Mouse (Mus musculus): ENCODE results near the gene Vangl2.
"Not testable (repeated sequence)": the region's sequence is repeated elsewhere in the genome, so short reads cannot be mapped to it uniquely, and the experiment has no call there.

Vangl2 gene

DNA sequence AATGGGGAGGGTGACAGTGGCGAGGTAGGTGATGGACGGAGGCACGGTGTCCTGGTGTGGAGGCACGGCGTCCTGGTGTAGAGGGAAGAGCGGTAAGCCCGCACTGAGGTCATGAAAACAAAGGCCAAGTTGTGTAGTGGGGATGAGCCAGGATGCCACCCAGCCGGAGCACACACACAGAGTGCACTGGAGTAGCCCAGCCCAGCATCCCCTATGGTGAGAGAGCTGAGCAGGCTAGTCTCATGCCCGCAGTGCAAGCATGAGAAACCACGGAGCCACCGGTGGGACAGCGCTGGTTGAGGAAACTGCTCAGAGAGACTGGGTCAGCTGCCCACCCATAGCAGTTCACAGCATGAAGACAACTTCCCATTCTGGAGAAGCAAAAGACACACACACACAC is 26.6 kb downstream of the Vangl2 start:
- DNase-seq (ENCODE audit: low spot score) = no peak

DNA sequence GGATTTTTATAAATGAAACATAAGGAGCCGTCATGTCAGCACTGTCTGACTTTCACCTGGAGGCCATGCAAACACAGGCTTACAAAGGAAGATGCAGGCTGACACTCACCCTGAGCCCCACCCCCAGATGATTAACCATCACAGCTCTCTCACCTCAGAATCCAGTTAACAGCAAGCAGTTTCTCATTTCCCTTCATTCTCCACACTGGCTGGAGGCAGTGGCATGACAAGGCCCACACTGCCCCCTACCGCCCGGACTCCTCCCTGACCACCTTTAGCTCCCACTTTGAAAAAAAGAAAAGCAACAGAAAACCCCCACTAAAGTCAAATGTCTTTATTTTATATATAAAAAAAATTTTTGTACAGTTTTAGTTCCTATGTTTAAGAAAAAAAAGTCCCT is 27.6 kb downstream of the Vangl2 start:
- no peak for DNase-seq (ENCODE audit: low spot score)

DNA sequence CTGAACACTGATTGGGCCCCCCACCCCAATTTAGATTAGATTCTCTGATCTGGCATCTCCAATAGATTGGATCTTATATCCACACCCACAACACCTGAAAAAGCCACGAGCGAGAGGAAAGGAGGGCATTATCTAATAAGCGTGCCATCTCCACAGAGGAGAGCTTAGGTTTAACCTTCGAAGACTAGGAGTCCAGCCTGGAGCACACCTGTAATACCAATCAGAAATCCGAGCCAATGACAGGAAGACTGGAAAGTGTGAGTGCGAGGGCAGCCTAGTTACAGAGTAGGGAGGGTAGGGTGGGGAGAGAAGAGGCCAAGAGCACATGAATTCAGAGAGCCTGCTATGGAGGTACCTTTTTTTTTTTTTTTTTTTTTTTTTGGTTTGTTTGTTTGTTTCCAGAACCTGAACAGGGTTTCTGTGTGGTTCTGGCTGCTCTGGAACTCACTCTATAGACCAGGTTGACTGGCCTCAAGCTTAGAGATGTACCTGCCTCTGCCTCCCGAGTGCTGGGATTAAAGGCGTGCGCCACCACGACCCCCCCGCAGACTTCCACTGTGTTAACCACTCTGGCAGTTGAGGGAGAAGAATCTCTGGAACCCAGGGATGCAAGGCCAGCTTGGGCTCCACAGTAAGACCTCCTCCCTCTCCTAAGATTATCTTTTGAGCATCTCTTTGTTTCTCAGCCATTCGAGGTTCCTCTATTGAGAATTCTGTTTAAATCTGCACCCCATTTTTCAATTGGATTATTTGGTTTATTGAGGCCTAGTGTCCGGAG is 29.2 kb downstream of the Vangl2 start:
- no peak for DNase-seq (ENCODE audit: low spot score)

DNA sequence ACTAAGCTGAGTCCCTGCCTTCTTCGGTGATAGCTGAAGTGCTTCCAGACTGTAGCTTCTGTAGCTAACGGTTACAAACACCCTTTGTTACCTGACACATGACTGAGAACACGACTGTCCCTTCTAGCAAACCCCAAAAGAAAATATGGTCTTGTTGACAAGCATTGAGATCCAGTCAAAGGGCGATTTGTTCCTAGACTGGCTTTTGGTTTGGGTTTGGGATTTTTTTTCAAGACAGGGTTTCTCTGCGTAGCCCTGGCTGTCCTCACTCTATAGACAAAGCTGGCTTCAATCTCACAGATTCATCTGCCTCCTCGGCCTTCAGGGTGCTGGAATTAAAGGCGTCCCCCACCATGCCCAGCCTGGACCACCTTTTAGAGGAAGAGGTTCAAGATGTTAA is 31.5 kb downstream of the Vangl2 start:
- DNase-seq (ENCODE audit: low spot score) = no peak

DNA sequence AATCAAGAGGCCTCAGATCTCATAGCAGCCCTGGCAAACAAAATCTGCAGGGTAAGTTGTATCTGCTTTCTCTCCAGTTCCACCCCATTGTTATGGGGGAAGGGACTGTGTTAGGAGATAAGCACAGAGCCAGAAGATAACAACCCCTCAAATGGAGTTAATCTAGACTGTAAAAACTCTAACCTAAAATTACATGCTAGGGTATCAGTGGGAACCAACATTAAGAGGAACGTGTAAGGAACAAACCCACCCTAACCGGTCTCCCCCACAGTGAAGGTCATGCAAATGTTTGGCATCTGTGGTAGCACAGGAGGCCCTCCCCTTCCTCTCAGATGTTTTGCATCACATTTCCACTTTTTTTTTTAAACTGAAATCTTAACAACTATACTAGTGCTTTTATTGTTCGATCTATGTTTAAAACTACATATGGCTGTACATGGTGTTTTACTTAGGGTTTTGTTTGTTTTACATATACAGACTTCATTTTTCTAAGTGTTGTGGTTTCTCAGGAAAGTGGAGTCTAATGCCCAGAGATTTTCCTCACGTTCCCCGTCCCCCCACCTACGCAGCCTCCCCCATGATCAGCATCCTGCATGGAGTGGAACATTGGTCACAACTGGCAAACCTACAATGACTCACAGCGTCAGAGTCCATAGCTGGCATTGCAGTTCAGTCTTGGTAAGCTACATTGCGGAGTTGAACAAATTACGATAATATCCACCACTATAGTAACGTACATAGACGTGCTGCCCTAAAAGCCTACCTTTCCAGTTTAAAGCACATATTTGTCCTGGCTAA is 33.1 kb downstream of the Vangl2 start:
- DNase-seq (ENCODE audit: low spot score) = no peak

DNA sequence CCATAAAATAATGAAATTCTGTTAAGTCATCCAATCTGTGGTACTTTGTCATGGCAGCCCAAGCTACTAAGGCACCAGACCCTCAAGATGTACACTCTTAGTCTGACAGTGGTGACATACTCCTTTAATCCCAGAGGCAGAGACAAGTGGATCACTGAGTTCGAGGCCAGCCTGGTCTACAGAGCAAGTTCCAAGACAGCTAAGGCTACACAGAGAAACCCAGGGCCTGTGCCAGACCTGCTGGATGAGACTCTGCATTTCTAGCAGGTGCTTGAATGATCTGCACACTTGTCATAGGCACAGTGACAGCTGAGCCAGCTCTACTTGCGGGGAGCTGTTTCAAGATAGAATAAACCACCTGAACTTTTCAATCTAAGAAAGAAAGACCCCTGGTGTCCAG is 33.7 kb downstream of the Vangl2 start:
- no peak for DNase-seq (ENCODE audit: low spot score)

DNA sequence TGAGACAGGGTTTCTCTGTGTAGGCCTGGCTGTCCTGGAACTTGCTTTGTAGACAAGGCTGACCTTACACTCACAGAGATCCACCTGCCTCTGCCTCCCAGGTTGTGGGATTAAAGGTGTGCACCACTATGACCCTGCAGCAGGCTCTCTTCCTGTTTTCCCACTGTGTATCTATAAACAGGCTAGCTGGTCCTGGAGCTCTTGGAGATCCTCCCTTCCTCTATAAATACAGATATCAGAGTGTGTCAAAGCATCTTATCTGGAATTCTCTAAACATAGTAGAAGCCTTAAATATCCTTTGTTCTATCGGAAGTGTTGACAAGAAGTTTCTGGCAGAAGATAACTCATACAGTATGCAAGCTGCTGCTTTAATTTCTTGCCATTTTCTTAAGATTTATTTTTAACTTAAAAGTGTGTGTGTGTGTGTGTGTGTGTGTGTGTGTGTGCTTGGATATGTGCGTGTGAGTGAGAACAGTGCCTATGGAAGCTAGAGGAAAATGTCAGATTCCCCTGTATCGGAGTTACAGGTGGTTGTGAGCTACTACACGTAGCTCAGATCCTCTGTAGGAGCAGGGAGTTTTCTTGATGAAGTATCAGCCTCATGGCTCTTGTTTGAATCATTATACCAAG is 35.2 kb downstream of the Vangl2 start:
- no peak for DNase-seq (ENCODE audit: low spot score)

DNA sequence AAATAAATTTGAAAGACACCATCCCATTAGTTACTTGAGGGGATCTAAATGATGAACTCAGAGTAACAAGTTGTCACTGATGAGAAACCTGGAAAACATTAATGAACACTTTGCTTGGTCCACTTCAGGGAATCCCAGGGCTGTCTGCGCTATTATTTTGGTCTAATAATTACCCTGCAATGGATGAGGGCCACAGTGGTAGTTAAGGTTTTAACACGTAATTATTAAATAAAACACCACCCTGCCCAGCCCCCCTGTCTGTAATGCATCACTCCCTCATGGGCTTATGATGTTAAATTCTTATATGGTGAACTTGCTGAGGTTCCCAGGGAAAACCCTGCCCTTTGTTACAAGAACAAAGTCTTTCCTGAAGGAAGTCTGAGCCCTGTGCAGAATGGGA is 36.4 kb downstream of the Vangl2 start:
- DNase-seq (ENCODE audit: low spot score) = no peak

DNA sequence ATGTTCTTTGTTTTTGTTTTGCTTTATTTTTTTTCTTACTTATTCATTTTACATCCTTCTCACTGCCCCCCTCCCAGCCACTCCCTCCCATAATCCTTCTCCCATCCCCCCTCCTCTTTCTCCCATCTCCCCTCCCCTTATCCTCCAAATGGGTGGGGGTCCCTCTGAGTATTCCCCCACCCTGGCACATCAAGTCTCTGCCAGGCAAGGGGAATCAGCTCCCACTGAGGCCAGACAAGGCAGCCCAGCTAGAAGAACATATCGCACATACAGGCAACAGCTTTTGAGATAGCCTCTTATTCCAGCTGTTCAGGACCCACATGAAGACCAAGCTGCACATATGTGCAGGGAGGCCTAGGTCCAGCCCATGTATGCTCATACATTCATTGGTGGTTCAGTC is 44.1 kb downstream of the Vangl2 start:
- no peak for DNase-seq (ENCODE audit: low spot score)

DNA sequence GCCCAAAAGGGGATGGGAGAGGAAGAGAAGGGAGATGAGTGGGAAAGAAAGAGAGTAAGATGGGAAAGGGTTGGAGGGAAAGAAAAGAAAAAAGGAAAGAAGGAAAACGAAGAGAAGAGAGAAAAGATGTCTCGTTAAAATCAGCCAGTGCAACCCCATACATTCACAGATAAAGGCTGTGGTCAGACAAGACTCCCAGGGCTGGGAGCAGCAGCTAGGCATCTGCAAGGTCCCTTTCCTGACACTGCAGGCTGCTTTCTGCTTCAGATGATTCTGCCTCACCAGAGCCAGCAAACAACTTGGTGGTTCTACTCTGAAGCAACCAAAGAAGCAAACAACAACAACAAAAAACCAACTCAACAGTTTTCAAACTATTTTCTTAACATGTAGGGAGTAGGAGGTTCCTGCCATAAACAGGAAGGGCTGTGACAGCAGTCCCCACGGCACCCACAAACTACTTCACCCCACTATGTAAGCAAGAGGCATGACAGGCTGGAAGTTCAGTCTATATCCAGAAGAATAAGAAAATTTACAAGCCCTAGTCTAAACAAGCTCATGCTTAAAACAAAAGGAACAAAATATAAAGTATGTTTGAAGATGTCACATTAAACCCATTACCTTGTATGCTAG is 44.8 kb downstream of the Vangl2 start:
- no peak for DNase-seq (ENCODE audit: low spot score)

DNA sequence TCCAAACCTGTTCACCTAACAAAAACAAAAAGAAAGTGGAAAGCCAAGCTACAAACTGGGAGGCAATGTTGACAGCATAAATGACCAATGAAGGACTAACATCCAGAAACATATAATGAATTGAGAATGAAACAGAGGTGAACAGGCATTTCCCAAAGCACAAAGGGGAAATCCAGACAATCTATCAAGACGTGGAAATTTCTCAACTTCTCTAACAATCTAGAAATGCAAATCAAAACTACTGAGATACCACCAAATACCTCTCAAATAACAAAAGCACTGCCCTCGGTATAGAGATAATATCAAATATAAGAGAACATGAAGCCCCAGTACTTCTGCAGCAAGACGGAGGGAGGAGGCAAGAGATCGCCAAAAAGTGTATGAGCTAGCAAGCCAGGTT is 45.5 kb downstream of the Vangl2 start:
- no peak for DNase-seq (ENCODE audit: low spot score)

DNA sequence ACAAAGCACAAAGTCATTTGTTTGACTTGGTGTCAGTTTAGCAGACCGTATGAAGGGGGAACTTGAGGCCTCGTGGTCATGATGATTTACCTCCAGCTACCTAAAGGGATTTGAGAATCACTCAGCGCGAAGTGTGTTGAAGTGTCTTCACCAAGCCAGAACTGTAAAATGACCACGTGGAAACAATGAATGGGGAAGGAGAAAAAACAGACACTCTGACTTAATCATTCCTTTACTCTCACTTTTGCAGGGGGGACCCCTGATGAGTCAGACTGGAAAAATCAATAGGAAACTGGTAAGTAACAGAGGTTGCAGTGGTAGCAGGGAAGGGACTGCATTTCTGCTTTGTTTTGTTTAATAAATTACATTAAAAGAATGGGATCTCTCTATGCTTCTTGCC is 46.1 kb downstream of the Vangl2 start:
- no peak for DNase-seq (ENCODE audit: low spot score)

DNA sequence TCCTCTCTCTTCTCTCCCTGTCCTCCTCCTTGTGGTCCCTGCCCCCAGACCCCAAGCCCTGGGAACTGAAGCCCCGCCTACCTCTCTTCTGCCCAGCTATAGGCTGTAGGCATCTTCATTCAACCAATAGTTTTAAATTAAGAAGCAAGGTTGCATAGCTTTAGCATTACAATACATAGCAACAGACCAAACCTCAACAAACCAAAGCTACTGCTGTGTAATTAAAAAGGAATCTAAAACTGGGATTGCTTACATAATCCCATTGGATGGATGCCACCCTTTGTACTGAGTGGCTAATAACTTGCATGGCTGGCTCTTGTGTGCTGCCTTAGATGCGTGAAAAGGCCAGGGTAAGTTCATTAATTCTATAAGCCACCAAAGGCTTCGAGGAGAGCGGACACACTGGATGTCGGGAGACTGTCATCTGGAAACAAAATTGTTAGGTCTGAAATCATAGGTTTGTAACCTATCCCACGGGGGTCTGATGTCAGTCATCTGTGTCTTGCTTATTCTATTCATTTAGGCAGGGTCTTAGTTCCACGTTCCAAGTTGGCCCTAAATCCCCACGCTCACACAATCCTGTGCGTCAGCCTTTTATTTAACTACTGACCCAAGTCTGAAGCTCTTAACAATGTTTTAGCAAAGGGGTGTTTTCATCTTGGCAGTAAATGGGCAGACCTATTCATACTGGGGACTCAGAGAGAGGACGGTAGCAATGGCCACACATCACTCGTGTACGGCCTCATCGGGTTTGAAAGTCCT is 48.1 kb downstream of the Vangl2 start:
- DNase-seq (ENCODE audit: low spot score) = no peak

DNA sequence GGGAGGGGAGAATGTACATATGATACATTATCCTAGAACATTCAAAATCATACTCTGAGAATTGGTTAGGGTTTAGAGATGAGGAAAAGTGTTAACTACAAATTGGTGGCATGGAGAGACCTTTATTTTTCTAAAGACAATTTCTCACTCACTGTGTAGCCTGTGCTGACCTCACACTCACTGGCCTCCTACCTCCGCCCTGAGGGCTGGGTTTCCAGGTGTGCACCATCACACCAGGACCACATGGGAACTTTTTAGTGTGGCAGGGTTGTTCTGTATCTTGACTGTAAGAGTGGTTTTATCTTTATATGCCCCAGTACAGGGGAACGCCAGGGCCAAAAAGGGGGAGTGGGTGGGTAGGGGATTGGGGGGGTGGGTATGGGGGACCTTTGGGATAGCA is 50.4 kb downstream of the Vangl2 start:
- no peak for DNase-seq (ENCODE audit: low spot score)

DNA sequence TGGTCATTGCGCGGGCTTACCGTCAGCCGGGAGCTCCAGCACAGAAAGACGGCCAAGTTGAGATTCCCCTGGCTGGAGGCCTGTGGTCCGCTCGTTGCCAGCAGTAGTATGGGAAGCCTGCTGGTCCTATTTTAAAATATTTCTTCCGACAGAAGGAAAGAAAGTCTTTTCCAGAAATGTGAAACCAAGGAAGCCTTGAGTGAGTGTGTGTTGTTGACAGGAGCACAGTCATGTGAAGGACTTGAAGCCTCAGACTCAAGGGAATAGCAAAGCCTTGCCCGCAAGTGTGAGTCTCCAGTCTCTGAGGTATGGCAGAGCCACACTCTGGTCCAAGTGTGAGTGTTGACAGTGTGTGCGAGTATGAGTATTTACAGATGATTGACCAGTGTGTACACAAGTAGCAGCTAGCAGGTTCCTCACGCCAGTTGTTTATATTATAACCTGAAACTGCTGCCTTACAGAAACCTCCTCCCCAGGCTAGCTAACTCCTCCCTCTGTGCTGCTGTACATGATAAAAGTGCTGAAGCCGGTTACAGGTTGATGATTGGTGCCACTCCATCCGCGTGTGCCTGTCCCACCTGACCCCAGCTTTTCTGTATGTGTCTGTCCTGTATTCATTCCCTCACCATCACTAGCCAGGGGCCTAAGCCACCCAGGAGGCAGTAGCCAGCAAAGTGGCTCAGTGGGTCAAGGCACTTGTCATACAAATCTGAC is 51.3 kb downstream of the Vangl2 start:
- no peak for DNase-seq (ENCODE audit: low spot score)

DNA sequence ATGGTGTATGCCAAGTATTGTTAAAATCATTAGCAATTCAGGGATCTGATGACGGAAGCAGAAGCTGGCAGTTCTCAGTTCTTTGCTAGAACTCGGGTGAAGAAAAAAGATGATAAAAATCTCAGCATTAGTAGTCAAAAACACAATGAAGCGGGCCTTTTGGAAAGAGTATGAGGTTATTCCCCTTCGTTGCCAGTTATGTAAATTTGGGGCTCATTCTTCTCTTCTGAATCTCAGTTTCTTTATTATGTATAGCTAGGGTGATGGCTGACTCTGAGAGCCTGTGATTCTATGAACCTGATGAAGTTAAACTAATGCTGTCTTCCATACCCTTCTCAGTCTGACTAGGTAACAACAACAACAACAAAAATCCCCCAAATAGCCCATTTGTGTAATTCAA is 52.4 kb downstream of the Vangl2 start:
- no peak for DNase-seq (ENCODE audit: low spot score)

DNA sequence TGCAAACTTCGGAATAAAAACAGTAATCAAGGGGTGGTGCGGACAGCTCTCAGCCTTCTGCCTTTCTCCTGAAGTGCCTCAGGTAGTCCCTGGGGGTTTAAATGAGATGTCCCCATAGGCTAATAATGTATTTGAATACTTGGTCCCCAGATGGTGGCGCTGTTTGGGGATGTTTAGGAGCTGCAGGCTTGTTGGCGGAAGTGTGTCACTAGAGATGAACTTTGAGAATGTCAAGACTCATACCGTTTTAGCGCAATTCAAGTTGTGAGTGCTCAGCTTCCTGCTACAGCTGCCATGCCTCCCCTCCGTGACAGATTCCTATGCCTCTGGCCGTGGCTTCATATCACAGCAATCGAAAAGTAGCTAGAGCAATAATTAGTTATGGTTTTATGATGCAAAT is 52.9 kb downstream of the Vangl2 start:
- DNase-seq (ENCODE audit: low spot score) = no peak

DNA sequence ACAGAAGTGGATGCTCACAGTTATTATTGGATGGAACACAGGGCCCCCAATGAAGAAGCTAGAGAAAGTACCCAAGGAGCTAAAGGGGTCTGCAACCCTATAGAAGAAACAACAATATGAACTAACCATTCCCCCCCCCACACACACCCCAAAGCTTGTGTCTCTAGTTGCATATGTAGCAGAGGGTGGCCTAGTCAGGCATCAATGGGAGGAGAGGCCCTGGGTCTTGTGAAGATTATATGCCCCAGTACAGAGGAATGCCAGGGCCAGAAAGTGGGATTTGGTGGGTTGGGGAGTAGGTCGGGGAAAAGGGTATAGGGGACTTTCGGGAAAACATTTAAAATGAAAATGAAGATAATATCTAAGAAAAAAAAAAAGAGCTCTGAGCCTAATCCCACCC is 53.9 kb downstream of the Vangl2 start:
- DNase-seq (ENCODE audit: low spot score) = not testable (repeated sequence)

DNA sequence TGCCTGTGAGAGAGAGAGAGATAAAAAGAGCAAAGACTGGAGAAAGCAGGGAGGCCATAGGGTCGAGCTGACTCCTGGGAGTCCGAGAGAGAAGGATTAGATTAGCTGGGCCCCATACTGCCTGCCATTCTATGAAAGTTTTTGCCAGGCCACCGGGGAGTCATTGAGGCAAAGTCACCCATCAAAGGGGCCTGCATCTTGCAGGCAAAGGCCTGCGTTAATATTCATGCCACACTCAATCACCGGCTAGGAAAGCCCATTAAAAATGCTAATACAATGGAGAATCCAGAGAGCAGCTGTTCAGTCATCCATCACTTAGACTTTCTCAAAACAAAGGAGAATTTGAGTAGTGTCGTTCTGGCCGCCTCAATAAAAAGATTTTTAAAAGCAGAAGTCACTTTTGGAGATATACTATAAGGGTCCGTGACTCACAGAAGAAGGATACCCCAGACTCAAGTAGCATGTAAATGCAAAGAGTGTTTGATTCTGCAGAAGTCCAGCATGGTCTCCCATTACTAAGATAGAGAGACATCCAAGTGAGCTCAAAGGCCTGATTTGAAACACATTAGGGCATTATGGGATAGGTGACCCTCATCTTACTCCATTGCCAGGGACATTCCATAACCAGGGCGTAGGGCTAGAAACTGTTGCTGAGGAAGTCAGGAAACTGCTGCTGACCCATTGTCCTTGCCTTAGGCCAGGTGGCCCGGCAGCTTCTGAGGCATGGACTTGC is 57.2 kb downstream of the Vangl2 start:
- DNase-seq (ENCODE audit: low spot score) = no peak

DNA sequence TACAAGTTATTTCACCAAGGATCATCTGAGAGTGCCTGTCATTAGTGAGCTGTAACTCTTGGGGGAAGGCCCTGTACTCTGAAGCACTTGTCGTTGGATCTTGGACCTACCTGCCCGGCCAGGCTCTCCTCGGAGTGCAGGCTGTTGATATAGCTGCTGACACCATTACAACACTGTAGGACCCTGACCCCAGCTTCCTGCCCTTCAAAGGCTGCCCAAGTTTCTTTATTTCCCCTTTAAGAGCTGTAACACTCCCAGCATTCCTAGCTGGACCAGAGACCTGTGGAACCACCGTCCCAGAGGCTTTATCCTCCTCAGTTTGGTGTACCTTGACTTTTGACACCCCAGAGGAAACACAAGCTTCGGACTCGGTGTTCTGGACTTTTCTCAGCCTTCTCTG is 59.0 kb downstream of the Vangl2 start:
- no peak for DNase-seq (ENCODE audit: low spot score)
